Mouse (Mus musculus) spleen, adult 18-20 months (tissue): ENCODE data around the gene Nlrp6.
"Not testable (repeated sequence)": the region's sequence is repeated elsewhere in the genome, so short reads cannot be mapped to it uniquely, and the experiment has no call there.

Experiments
- DNase-seq, 2 experiments: peaks; one replicate each; pipeline ENCODE4 v3.0.0; 2022; ENCODE audit warnings: mixed read lengths in 2 of 2

Gene Nlrp6

DNA sequence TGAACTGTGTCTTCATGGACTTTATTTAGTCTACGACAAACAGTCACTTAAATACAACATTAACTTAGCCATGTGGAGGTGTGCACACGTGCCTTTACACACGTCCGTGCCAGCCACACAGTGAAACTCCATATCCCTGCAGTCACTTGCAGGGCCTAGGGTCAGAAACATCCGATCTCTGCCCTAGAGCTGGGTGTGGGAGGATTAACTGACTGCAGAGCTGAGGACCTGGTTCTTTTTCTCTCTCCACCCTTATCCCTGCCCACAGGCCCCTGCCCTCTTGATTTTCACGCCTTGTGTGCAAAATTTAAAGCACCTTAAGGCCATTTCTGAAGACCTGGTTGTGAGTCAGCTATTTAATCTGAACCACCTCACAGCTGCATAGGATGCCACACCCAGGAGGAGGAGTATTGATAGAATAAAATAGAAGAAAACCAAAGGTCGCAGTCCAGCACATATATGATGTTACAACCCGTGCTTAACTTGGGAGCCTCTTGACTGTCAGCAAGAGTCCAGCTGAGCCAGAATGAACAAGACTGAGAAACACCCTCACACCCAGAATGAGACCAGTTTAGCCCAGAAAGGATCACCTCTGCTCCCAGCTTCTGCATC, at the start of gene Nlrp6:
Gene Nlrp6 (plus strand): TSS at position 485 of the 612 bp plus-strand sequence.
- DNase-seq, result no peak

DNA sequence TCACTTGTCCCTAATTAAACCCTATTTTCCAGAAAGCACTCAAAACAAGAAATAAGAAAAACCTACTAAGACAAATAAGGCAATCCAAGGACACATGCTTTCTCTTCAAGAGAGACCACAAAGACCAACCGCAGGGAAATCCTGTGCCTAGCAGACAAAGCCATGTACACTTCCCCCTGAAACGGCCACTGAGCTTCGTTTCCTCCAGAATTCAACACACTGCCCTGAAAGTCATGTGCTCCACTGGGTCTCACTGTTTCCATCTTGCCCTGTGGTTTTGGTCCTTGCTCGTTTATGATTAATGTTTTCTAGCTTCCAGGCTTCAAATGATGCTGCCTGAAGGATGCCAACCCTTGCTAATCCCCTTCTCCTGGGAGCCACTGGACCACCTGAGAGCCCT, 46.5 kb upstream of the Nlrp6 start:
- DNase-seq, result no peak

GRCm38 (mm10) chr7:140877364-140877763, 43.3 kb upstream of the Nlrp6 start:
- DNase-seq, result no peak

GRCm38 (mm10) chr7:140879355-140879754, 41.3 kb upstream of the Nlrp6 start:
- no peak for DNase-seq

GRCm38 (mm10) chr7:140880419-140880818, 40.3 kb upstream of the Nlrp6 start:
- DNase-seq, result no peak

DNA sequence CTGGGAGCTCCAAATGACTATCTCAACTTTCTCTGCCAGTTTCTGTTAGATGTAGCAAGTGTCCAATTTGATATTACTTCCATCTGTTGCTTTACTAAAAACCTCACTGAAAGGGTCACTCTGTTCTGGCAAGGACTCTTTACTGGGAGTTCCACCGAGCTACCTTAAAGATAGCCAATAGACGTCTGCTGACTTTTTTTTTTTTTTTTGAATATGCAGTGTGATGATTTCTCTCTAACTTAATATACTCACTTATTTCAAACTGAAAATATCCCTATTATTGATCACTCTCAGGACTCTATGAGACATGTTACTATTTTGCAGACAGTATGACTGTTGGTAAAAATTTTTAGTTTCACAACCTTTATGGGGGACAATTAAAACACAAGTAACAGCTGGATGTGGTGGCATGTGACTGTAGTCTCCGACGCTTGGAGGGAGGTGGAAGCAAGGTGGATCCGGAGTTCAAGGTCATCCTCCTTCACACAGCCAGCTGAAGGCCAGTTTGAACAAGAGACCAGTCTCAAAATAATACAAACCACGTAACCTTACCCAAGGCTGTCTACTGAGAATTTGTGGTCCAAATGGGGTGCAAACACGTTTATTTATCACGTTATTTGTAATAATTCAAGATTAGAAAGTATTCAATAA, 39.7 kb upstream of the Nlrp6 start:
- no peak for DNase-seq

DNA sequence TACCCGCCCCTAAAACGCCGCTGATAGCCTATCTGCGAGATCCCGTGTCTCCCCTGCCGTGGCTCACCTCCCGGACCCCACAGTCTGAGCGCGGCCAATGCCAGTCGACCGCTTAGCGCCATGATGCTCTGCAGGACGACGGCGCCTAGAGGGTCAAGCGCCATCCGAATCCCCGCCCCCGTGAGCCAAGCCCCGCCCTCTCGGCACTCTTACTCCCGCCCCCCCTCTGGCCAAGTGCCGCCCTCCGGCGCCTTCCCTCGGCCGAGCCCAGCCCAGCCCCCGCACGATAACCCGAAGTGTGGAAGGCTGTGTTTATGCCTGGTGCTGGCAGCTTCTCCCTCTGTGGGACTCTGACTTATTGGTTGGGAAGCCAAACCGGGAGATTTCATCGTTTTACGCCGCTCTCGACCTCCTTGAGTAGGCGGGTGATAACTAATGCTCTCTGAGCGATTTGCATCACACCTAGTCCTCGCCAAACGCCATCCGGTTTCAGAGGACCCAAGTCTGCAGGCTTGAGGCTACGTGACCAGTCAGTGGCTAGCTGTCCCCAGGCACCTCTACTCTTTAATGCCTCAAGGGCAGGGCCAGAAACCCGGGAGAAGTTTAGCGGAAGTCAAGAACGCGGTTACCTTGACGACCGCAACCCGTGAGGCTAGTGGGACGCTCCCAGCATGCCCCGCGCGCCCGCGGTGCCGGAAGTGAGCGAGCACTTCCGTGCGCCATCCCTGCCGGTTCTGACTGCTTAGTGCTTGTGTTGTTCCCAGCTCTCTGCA, 38.8 kb upstream of the Nlrp6 start, which contains the start of the genes Psmd13 and Sirt3:
Gene Psmd13 (plus strand): TSS at position 273 of the 773 bp plus-strand sequence.
Gene Sirt3 (minus strand): TSS at position 614 of the 773 bp plus-strand sequence.
- peak; percentile 86 to 95 for DNase-seq

GRCm38 (mm10) chr7:140882469-140882803, 38.3 kb upstream of the Nlrp6 start:
- no peak for DNase-seq

DNA sequence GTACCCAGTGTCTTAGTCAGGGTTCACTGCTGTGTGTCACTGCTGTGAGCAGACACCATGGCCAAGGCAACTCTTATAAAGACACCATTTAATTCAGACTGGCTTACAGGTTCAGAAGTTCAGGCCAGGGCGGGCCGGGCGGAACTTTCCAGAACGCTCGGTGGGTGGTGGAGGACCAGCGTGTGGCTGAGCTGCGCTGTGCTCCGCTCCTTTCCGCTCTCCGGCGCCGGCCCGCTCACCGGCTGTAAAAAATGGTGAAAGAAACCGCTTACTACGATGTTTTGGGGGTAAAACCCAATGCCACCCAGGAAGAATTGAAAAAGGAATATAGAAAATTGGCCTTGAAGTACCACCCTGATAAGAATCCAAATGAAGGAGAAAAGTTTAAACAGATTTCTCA, 30.1 kb upstream of the Nlrp6 start:
- not testable (repeated sequence) for DNase-seq

DNA sequence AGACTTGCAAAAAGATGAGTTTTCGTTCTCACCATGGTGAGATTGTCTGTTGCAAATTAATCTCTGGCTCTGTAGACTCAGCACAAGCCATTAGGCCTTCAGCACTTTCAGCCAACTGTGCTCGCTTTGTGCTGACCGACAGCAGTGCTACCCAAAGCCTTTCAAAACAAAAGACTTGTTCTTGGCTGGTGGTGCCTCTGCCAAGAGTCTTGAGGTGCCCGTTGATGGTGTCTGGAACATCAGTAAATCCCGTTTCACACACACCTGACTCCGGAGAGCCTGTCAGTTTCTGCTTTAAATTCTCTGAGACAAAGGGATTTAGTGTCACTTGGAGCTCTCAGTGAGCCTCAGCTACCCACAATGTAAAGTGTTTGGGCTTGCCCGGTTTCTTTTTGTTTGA, 26.7 kb upstream of the Nlrp6 start:
- no peak for DNase-seq

DNA sequence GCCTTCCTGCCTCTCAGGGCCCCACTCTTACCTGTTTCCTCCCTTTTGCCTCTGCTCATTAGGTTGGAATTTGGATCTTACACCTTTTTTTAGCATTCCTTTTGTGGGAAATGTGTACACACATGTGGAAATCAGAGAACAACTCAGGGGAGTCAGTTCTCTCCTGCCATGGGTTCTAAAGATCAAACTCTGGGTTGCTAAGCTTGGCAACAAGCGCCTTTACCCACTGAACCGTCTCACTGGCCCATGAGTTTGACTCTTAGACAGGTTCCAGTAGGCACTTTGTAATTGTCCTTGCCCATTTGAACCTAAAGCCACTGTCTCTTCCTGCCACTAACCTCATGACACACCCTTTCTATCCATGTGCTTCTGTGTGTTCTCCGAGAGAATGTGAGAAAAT, 26.1 kb upstream of the Nlrp6 start:
- no peak for DNase-seq

DNA sequence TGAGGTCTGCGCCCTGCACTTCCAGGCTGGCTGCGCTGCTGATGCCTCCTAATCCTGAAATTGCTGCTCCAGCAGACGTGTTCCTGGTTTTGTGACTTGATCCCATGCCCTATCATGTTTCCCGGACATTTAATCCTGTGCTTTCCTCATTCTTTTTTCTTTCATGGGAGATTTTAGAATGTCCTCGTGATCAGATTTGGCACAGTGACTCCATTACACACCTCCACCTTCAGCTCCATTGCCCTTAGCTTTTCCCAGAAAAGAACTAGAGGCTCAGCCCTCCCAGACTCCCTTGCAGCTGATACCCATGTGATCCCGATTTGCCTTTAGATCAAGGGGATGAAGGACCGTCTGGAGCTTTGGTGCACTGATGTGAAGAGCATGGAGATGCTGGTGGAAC, 22.8 kb upstream of the Nlrp6 start:
- DNase-seq, result no peak

GRCm38 (mm10) chr7:140899121-140899520, 21.6 kb upstream of the Nlrp6 start:
- no peak for DNase-seq

GRCm38 (mm10) chr7:140900220-140900619, 20.5 kb upstream of the Nlrp6 start, which contains the start of gene Cox8b:
Gene Cox8b (minus strand): TSS chr7:140900446.
- no peak for DNase-seq

DNA sequence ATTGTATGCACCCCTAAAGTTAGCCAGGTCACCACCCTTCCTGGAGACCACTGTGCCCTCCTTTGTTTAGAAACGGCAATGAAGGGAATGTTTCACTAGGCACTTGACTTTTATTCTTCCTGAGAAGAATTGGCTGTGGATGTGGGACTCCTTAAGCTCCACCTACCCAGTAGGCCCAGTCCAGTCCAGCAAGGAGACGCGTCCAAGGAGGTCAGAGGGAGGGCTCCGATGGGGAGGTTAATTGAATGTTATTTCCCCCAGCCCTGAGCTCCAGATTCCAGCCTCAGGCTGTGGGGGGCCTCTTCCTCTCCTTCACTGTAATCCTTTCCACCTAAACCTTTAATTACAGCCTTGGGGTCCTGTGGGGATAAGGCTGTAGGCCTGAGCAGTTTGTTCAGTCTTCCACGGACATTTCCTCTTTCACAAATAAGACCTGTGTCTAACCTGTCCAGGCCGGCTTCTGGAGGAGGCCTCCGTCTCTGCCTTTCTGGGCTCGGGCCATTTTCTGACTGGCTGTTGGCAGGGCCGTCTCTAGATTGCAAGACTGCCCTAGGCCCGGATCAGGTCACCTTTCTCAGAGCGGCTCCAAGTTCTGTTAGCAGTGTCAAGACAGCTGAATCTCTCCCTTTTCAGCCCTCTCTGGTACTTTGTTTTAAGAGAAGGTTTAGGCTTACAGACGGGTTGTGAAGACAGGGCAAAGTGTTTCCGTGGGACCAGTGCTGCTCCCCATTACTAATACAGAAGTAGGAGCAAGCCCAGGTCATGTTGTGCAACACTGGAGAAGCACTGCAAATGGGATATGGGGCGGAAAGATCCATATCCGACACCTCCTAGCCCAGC, 18.4 kb upstream of the Nlrp6 start:
- DNase-seq, result no peak

DNA sequence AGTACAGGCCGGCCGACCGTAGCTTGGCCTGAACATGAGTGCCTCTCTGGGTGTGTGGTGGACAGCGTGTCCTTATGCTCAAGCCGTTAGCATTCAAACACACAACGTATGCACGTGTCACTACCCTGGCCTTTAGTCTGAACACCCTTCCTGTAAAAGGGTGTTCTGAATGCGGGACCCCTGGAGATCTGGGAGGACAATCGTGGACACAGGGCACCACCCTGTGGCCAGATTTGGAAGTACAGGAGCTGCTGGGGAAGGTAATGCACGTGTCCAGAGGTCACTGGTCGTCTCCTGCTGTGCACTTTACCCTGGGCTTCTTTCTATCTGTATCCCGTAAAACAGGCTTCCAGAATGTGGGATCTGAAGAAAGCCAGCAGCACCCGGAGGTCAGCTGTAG, 17.5 kb upstream of the Nlrp6 start:
- peak; percentile 44 to 82 for DNase-seq

- DNase-seq, result no peak
Measured at GRCm38 (mm10) chr7:140905642-140906081, 15.0 kb upstream of the Nlrp6 start.

DNA sequence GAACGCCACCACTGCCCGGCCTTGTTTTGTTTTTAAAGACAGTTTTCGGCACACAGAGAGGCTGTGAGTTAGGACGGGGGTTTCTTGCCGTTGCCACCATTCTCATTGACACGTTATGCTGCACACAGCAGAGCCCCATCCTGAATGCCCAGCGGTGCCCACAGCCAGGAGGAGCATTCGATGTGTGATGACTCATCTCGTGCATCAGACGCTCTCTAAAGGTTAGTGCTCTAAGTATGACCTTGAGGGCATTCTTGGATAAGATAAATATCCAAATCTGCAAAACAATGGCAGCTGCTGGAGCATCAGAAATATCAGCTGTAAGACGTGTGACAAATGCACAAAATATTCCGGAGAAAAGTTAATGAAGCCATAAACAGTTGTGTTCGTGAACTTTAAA, 13.6 kb upstream of the Nlrp6 start:
- DNase-seq, result no peak

GRCm38 (mm10) chr7:140907697-140908096, 13.0 kb upstream of the Nlrp6 start:
- DNase-seq, result no peak

- DNase-seq, result no peak
Measured at GRCm38 (mm10) chr7:140908181-140908580, 12.5 kb upstream of the Nlrp6 start.

- peak; percentile 41 to 72 for DNase-seq
Measured at GRCm38 (mm10) chr7:140908634-140909107, 12.0 kb upstream of the Nlrp6 start.

DNA sequence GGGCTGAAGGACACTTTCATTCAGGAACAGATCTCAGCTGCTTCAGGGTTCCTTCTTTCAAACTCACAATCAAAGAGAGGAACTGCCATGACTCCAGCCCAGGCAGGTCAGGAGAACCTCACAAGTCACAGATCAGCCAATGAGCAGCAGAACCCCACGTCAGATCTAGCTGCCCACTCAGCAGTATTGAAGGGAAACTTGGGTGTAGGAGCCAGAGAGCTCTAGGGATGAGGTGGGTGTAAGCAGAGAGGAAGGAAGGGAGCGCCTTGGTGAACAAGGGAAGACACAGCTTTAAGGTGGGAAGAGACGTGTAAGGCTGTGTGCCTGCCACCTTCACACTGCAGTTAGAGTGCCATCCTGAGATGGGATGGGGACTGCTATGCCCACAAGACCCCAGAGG, 8.4 kb upstream of the Nlrp6 start:
- DNase-seq, result no peak
